Mouse (Mus musculus): Measurements from ENCODE around the gene Ube2s. TPM values are rescaled to one million over a fixed set of nuclear protein-coding genes. Genes with fewer than 3 reads are reported as not detected.
A peak's percentile ranks its signal among the peaks of the same experiment; 100 is the strongest.
"Not testable (repeated sequence)": the region's sequence is repeated elsewhere in the genome, so short reads cannot be mapped to it uniquely, and the experiment has no call there.

The Ube2s gene
- polyA plus RNA-seq, 1 experiment from 2014 or later = 301 TPM

- Histone ChIP-seq H3K27ac (peak overlapping the region; percentile 84), H3K4me3 (replicated peaks) (peak overlapping the region; percentile 64), H3K4me1 (replicated peaks) (peaks cover 36% of the 10 kb centered on the region), H3K36me3 (no peaks in the 10 kb centered on the region), H3K27me3 (peaks cover 48% of the 10 kb centered on the region), H3K9ac (replicated peaks) (peak overlapping the region; percentile 76), H3K4me2 (replicated peaks) (peak overlapping the region; percentile 88), H3K9me3 (no peaks in the 10 kb centered on the region)
- peak; percentile 57 for ATAC-seq
- WGBS = under 1% methylated on average over 34 of the region's 34 CpGs
These were observed 31.3 kb upstream of the Ube2s start for GRCm38 (mm10) chr7:4843604-4844244.

GRCm38 (mm10) chr7:4842634-4843131 lies 30.3 kb upstream of the Ube2s start:
- peak overlapping the region; percentile 88 for H3K4me2 ChIP-seq (replicated peaks)
- peaks cover 40% of the 10 kb centered on the region for H3K4me1 ChIP-seq (replicated peaks)
- peak overlapping the region; percentile 84 for H3K27ac ChIP-seq
- peaks cover 55% of the 10 kb centered on the region for H3K27me3 ChIP-seq
- peak overlapping the region; percentile 64 for H3K4me3 ChIP-seq (replicated peaks)
- peak; percentile 55 for ATAC-seq
- peak overlapping the region; percentile 76 for H3K9ac ChIP-seq (replicated peaks)
- WGBS = under 1% methylated on average over 16 of the region's 16 CpGs
- no peaks in the 10 kb centered on the region for H3K9me3 ChIP-seq
- H3K36me3 ChIP-seq = no peaks in the 10 kb centered on the region

GRCm38 (mm10) chr7:4842077-4842476 lies 29.7 kb upstream of the Ube2s start:
- peak overlapping the region; percentile 49 for H3K9ac ChIP-seq (replicated peaks)
- H3K4me3 ChIP-seq (replicated peaks) = peak overlapping the region; percentile 64
- no peak for ATAC-seq
- H3K4me1 ChIP-seq (replicated peaks) = peaks cover 41% of the 10 kb centered on the region
- 43% methylated on average over 5 of the region's 5 CpGs for WGBS
- H3K36me3 ChIP-seq = no peaks in the 10 kb centered on the region
- H3K4me2 ChIP-seq (replicated peaks) = peak overlapping the region; percentile 88
- H3K9me3 ChIP-seq = no peaks in the 10 kb centered on the region
- peaks cover 55% of the 10 kb centered on the region for H3K27me3 ChIP-seq
- H3K27ac ChIP-seq = peak overlapping the region; percentile 84

GRCm38 (mm10) chr7:4837639-4838038 lies 25.2 kb upstream of the Ube2s start:
- Histone ChIP-seq H3K4me1 (replicated peaks) (peaks cover 27% of the 10 kb centered on the region), H3K9me3 (no peaks in the 10 kb centered on the region), H3K27ac (no peak overlapping the region), H3K36me3 (peaks cover 3% of the 10 kb centered on the region; the same call in 1 of the 2 replicates), H3K4me3 (replicated peaks) (no peak overlapping the region), H3K9ac (replicated peaks) (no peak overlapping the region), H3K4me2 (replicated peaks) (no peak overlapping the region), H3K27me3 (peaks cover 56% of the 10 kb centered on the region)
- WGBS = 22% methylated on average over 1 of the region's 1 CpGs
- ATAC-seq = no peak

- H3K4me1 ChIP-seq (replicated peaks) = peaks cover 15% of the 10 kb centered on the region
- H3K27ac ChIP-seq = peak overlapping the region; percentile 89
- WGBS = under 1% methylated on average over 46 of the region's 51 CpGs
- peak overlapping the region; percentile 57 for H3K4me3 ChIP-seq (replicated peaks)
- peak overlapping the region; percentile 76 for H3K4me2 ChIP-seq (replicated peaks)
- ATAC-seq = peak; percentile 94
- H3K9ac ChIP-seq (replicated peaks) = peak overlapping the region; percentile 84
- H3K27me3 ChIP-seq = peaks cover 51% of the 10 kb centered on the region
- peaks cover 3% of the 10 kb centered on the region; the same call in 1 of the 2 replicates for H3K36me3 ChIP-seq
- H3K9me3 ChIP-seq = no peaks in the 10 kb centered on the region
These were observed 24.0 kb upstream of the Ube2s start for GRCm38 (mm10) chr7:4836351-4836792.

- H3K4me2 ChIP-seq (replicated peaks) = peak overlapping the region; percentile 76
- peaks cover 15% of the 10 kb centered on the region for H3K4me1 ChIP-seq (replicated peaks)
- 7% methylated on average over 29 of the region's 34 CpGs for WGBS
- no peaks in the 10 kb centered on the region for H3K9me3 ChIP-seq
- peak; percentile 78; the same call in 1 of the 2 replicates for ATAC-seq
- H3K36me3 ChIP-seq = peaks cover 3% of the 10 kb centered on the region; the same call in 1 of the 2 replicates
- H3K27ac ChIP-seq = peak overlapping the region; percentile 89
- peak overlapping the region; percentile 84 for H3K9ac ChIP-seq (replicated peaks)
- peaks cover 56% of the 10 kb centered on the region for H3K27me3 ChIP-seq
- H3K4me3 ChIP-seq (replicated peaks) = peak overlapping the region; percentile 57
These were observed 23.4 kb upstream of the Ube2s start for GRCm38 (mm10) chr7:4835631-4836327.

- peaks cover 37% of the 10 kb centered on the region for H3K36me3 ChIP-seq
- no peak overlapping the region for H3K4me3 ChIP-seq (replicated peaks)
- no peak overlapping the region for H3K9ac ChIP-seq (replicated peaks)
- peaks cover 3% of the 10 kb centered on the region; the same call in 1 of the 2 replicates for H3K4me1 ChIP-seq (replicated peaks)
- no peak overlapping the region for H3K4me2 ChIP-seq (replicated peaks)
- peaks cover 47% of the 10 kb centered on the region for H3K27me3 ChIP-seq
- no peak overlapping the region for H3K27ac ChIP-seq
- ATAC-seq = no peak
- H3K9me3 ChIP-seq = no peaks in the 10 kb centered on the region
- WGBS = 8% methylated on average over 12 of the region's 12 CpGs
These were observed 18.1 kb upstream of the Ube2s start for GRCm38 (mm10) chr7:4830476-4830875.

GRCm38 (mm10) chr7:4825365-4825764 lies 13.0 kb upstream of the Ube2s start:
- ATAC-seq = no peak
- 60% methylated on average over 4 of the region's 4 CpGs for WGBS

GRCm38 (mm10) chr7:4822162-4822907 lies 9.9 kb upstream of the Ube2s start:
- Histone ChIP-seq H3K4me1 (replicated peaks) (no peaks in the 10 kb centered on the region), H3K27me3 (no peaks in the 10 kb centered on the region), H3K27ac (no peak overlapping the region), H3K9ac (replicated peaks) (no peak overlapping the region), H3K4me2 (replicated peaks) (no peak overlapping the region), H3K9me3 (no peaks in the 10 kb centered on the region), H3K36me3 (peaks cover 6% of the 10 kb centered on the region; the same call in 1 of the 2 replicates), H3K4me3 (replicated peaks) (no peak overlapping the region)
- ATAC-seq = no peak
- WGBS = 70% methylated on average over 6 of the region's 6 CpGs

More at GRCm38 (mm10) chr7:4825365-4825764, 13.0 kb upstream of the Ube2s start:
- Histone ChIP-seq H3K9ac (replicated peaks) (no peak overlapping the region), H3K4me1 (replicated peaks) (no peaks in the 10 kb centered on the region), H3K4me2 (replicated peaks) (no peak overlapping the region), H3K27me3 (peaks cover 14% of the 10 kb centered on the region), H3K27ac (no peak overlapping the region), H3K4me3 (replicated peaks) (no peak overlapping the region), H3K36me3 (peaks cover 34% of the 10 kb centered on the region), H3K9me3 (no peaks in the 10 kb centered on the region)

GRCm38 (mm10) chr7:4821690-4822089 lies 9.3 kb upstream of the Ube2s start:
- Histone ChIP-seq H3K27me3 (no peaks in the 10 kb centered on the region), H3K36me3 (peaks cover 4% of the 10 kb centered on the region; the same call in 1 of the 2 replicates), H3K4me2 (replicated peaks) (no peak overlapping the region), H3K9me3 (no peaks in the 10 kb centered on the region), H3K27ac (no peak overlapping the region), H3K4me1 (replicated peaks) (no peaks in the 10 kb centered on the region), H3K4me3 (replicated peaks) (no peak overlapping the region), H3K9ac (replicated peaks) (no peak overlapping the region)
- no peak for ATAC-seq
- WGBS = 83% methylated on average over 4 of the region's 4 CpGs

GRCm38 (mm10) chr7:4820925-4821324 lies 8.5 kb upstream of the Ube2s start:
- not testable (repeated sequence) for H3K27ac ChIP-seq; ATAC-seq; H3K4me2 ChIP-seq (replicated peaks); H3K4me3 ChIP-seq (replicated peaks); H3K27me3 ChIP-seq; H3K4me1 ChIP-seq (replicated peaks); H3K36me3 ChIP-seq; H3K9me3 ChIP-seq; H3K9ac ChIP-seq (replicated peaks)
- WGBS = 91% methylated on average over 7 of the region's 7 CpGs
